Mouse (Mus musculus) effector memory CD4-positive, alpha-beta T cell, adult 5 months (primary cell): Measurements from ENCODE around the gene Lrit3. TPM values are rescaled to one million over a fixed set of nuclear protein-coding genes. Genes with fewer than 3 reads are reported as not detected.

Experiments
- polyA plus RNA-seq: library from polyadenylated mRNA; unstranded; fragments of 100-300 nt; shearing (Covaris generic); gene quantifications from one replicate; pipeline ENCODE4 v1.2.1, GENCODE M21; 2017

Gene Lrit3
- not detected for polyA plus RNA-seq

GRCm38 (mm10) chr3:129803765-129804164 is at the start of gene Lrit3:
Gene Lrit3, minus strand, starts transcription at chr3:129804030.

GRCm38 (mm10) chr3:129835388-129835934 is 31.6 kb upstream of the Lrit3 start, which contains the start of gene Cfi:
Gene Cfi, plus strand, starts transcription at chr3:129835884.

GRCm38 (mm10) chr3:129831035-129831568 is 27.3 kb upstream of the Lrit3 start, which contains the start of gene Gar1:
Gene Gar1, minus strand, starts transcription at chr3:129831396.

GRCm38 (mm10) chr3:129822206-129822775 is 18.5 kb upstream of the Lrit3 start, which contains the start of gene Rrh:
Gene Rrh, minus strand, starts transcription at chr3:129822587.

GRCm38 (mm10) chr3:129754650-129755604 is 48.9 kb downstream of the Lrit3 start, which contains the start of gene Egf:
Gene Egf, minus strand, starts transcription at chr3:129755316.

Other genes with a start within 250 kb of the Lrit3 start
- gene Egf, start 48.7 kb downstream of the Lrit3 start, polyA plus RNA-seq, result 1.9 TPM
- not detected for gene Rrh, start 18.6 kb upstream of the Lrit3 start, polyA plus RNA-seq
- 78.1 TPM for gene Gar1, start 27.4 kb upstream of the Lrit3 start, polyA plus RNA-seq
- not detected for gene Cfi, start 31.9 kb upstream of the Lrit3 start, polyA plus RNA-seq
- 14.1 TPM for gene Pla2g12a, start 74.6 kb upstream of the Lrit3 start, polyA plus RNA-seq
- gene Casp6, start 97.4 kb upstream of the Lrit3 start, polyA plus RNA-seq, result 20.9 TPM
- gene Mcub, start 166.2 kb upstream of the Lrit3 start, polyA plus RNA-seq, result 7.5 TPM